Mouse (Mus musculus) heart, embryonic 12.5 days (tissue): ENCODE measurements around the gene Mypop. TPM values are rescaled to one million over a fixed set of nuclear protein-coding genes. Genes with fewer than 3 reads are reported as not detected.
A peak's percentile ranks its signal among the peaks of the same experiment; 100 is the strongest.

ENCODE experiments used
- ATAC-seq: fragments of 200-750 bp; cut with Nextera tagmentation; 2 replicates; pipeline ENCODE4 v1.8.0; 2017; ENCODE audit warnings: moderate TSS enrichment, moderate library complexity; ENCODE audit not compliant: insufficient number of reproducible peaks, low FRiP score
- H3K27ac ChIP-seq: fragments of 300-500 bp; sonication (generic); 2 replicates; pipeline ENCODE4 v1.5.1; 2016; ENCODE audit warnings: mild to moderate bottlenecking, moderate library complexity; ENCODE audit not compliant: poor library complexity, severe bottlenecking
- H3K27me3 ChIP-seq: fragments of 300-500 bp; sonication (generic); replicated peaks from 2 replicates; pipeline ENCODE4 v1.6.1; 2016; ENCODE audit warnings: mild to moderate bottlenecking, moderate library complexity
- H3K36me3 ChIP-seq: fragments of 300-500 bp; sonication (generic); 2 replicates; pipeline ENCODE4 v1.6.1; 2016; ENCODE audit warnings: mild to moderate bottlenecking, moderate library complexity
- H3K4me1 ChIP-seq: fragments of 300-500 bp; sonication (generic); replicated peaks from 2 replicates; pipeline ENCODE4 v1.6.1; 2016; ENCODE audit warnings: mild to moderate bottlenecking
- H3K4me2 ChIP-seq: fragments of 300-500 bp; sonication (generic); 2 replicates; pipeline ENCODE4 v1.6.1; 2016; ENCODE audit warnings: mild to moderate bottlenecking, moderate library complexity
- H3K4me3 ChIP-seq: fragments of 300-500 bp; sonication (generic); 2 replicates; pipeline ENCODE4 v1.5.1; 2016; ENCODE audit warnings: mild to moderate bottlenecking
- H3K9ac ChIP-seq: fragments of 300-500 bp; sonication (generic); 2 replicates; pipeline ENCODE4 v1.6.1; 2016; ENCODE audit warnings: mild to moderate bottlenecking, moderate library complexity
- H3K9me3 ChIP-seq: fragments of 300-500 bp; sonication (generic); replicated peaks from 2 replicates; pipeline ENCODE4 v1.6.1; 2016; ENCODE audit warnings: mild to moderate bottlenecking, moderate library complexity
- WGBS: fragments of 180-500 bp; shearing (Covaris S2); methylation state at CpG from one replicate; pipeline ENCODE4 v1.1.7; 2016; 5-methylcytosine and 5-hydroxymethylcytosine counted together
- polyA plus RNA-seq: library from polyadenylated mRNA; unstranded; fragments of >200 nt; fragmentation: Nextera tagmentation; extraction: Ambion mirVana; gene quantifications from 2 replicates; pipeline ENCODE4 v1.2.1, GENCODE M21; 2016

Gene Mypop
- polyA plus RNA-seq, 1 experiment from 2014 or later: 3.0 TPM

- Histone ChIP-seq H3K9ac (no peak overlapping the region), H3K4me2 (peak overlapping the region; percentile 82), H3K9me3 (no peaks in the 10 kb centered on the region), H3K4me1 (peaks cover 18% of the 10 kb centered on the region), H3K27ac (peak overlapping the region; percentile 76; the same call in 1 of the 2 replicates), H3K27me3 (peaks cover 41% of the 10 kb centered on the region), H3K36me3 (peaks cover 4% of the 10 kb centered on the region; the same call in 1 of the 2 replicates), H3K4me3 (peak overlapping the region; percentile 52)
- 18% methylated on average over 5 of the region's 5 CpGs for WGBS
- no peak for ATAC-seq
These were observed 1.1 kb upstream of the Mypop start for GRCm38 (mm10) chr7:18989995-18990394.

- H3K4me1 ChIP-seq: peaks cover 18% of the 10 kb centered on the region
- peak overlapping the region; percentile 59 for H3K9ac ChIP-seq
- no peak overlapping the region for H3K27ac ChIP-seq
- peaks cover 41% of the 10 kb centered on the region for H3K27me3 ChIP-seq
- peak overlapping the region; percentile 52 for H3K4me3 ChIP-seq
- ATAC-seq: 0 out of 2 replicates have a peak, but pooled peaks have one; percentile 0
- peaks cover 21% of the 10 kb centered on the region; the same call in 1 of the 2 replicates for H3K36me3 ChIP-seq
- peak overlapping the region; percentile 82 for H3K4me2 ChIP-seq
- under 1% methylated on average over 59 of the region's 59 CpGs for WGBS
- H3K9me3 ChIP-seq: no peaks in the 10 kb centered on the region
These were observed 732 bp downstream of the Mypop start for GRCm38 (mm10) chr7:18991660-18992293.

- Histone ChIP-seq H3K4me1 (peaks cover 18% of the 10 kb centered on the region), H3K9ac (peak overlapping the region; percentile 59), H3K4me2 (peak overlapping the region; percentile 82), H3K27ac (no peak overlapping the region), H3K4me3 (peak overlapping the region; percentile 52), H3K27me3 (peaks cover 41% of the 10 kb centered on the region), H3K36me3 (peaks cover 21% of the 10 kb centered on the region; the same call in 1 of the 2 replicates), H3K9me3 (no peaks in the 10 kb centered on the region)
- WGBS: 4% methylated on average over 31 of the region's 31 CpGs
- no peak for ATAC-seq
These were observed 1.2 kb downstream of the Mypop start for GRCm38 (mm10) chr7:18992294-18992675.

GRCm38 (mm10) chr7:18993036-18993435, 2.0 kb downstream of the Mypop start:
- H3K9me3 ChIP-seq: no peaks in the 10 kb centered on the region
- no peak overlapping the region for H3K9ac ChIP-seq
- ATAC-seq: no peak
- H3K4me3 ChIP-seq: no peak overlapping the region
- WGBS: 85% methylated on average over 5 of the region's 5 CpGs
- peaks cover 26% of the 10 kb centered on the region; the same call in 1 of the 2 replicates for H3K36me3 ChIP-seq
- no peak overlapping the region for H3K4me2 ChIP-seq
- H3K4me1 ChIP-seq: peaks cover 18% of the 10 kb centered on the region
- H3K27me3 ChIP-seq: peaks cover 34% of the 10 kb centered on the region
- no peak overlapping the region for H3K27ac ChIP-seq

- no peak for ATAC-seq
- Histone ChIP-seq H3K27ac (no peak overlapping the region), H3K4me2 (no peak overlapping the region), H3K4me1 (peaks cover 28% of the 10 kb centered on the region), H3K9ac (no peak overlapping the region), H3K4me3 (no peak overlapping the region), H3K27me3 (peaks cover under 1% of the 10 kb centered on the region), H3K9me3 (no peaks in the 10 kb centered on the region), H3K36me3 (peaks cover 26% of the 10 kb centered on the region; the same call in 1 of the 2 replicates)
- WGBS: 39% methylated on average over 9 of the region's 9 CpGs
These were observed 7.8 kb downstream of the Mypop start for GRCm38 (mm10) chr7:18998835-18999234.

GRCm38 (mm10) chr7:19000421-19000820, 9.4 kb downstream of the Mypop start:
- Histone ChIP-seq H3K4me3 (peak overlapping the region; percentile 53), H3K4me1 (peaks cover 39% of the 10 kb centered on the region), H3K27me3 (no peaks in the 10 kb centered on the region), H3K9ac (peak overlapping the region; percentile 76), H3K9me3 (no peaks in the 10 kb centered on the region), H3K27ac (peak overlapping the region; percentile 50), H3K36me3 (peaks cover 21% of the 10 kb centered on the region), H3K4me2 (peak overlapping the region; percentile 78)
- ATAC-seq: no peak
- 34% methylated on average over 10 of the region's 10 CpGs for WGBS

GRCm38 (mm10) chr7:19001066-19001806, 10.2 kb downstream of the Mypop start:
- Histone ChIP-seq H3K27me3 (no peaks in the 10 kb centered on the region), H3K4me1 (peaks cover 47% of the 10 kb centered on the region), H3K9ac (peak overlapping the region; percentile 76), H3K4me2 (peak overlapping the region; percentile 78), H3K9me3 (no peaks in the 10 kb centered on the region), H3K27ac (peak overlapping the region; percentile 50), H3K4me3 (peak overlapping the region; percentile 53), H3K36me3 (peaks cover 22% of the 10 kb centered on the region)
- ATAC-seq: peak; percentile 4; the same call in 1 of the 2 replicates
- WGBS: 23% methylated on average over 18 of the region's 18 CpGs

- H3K27ac ChIP-seq: 0 out of 2 replicates have a peak overlapping the region, but pooled peaks have one; percentile 50
- H3K9ac ChIP-seq: no peak overlapping the region
- peaks cover 51% of the 10 kb centered on the region for H3K4me1 ChIP-seq
These were observed 10.7 kb downstream of the Mypop start for GRCm38 (mm10) chr7:19001807-19002085.

GRCm38 (mm10) chr7:19002115-19002514, 11.1 kb downstream of the Mypop start:
- Histone ChIP-seq H3K4me1 (peaks cover 54% of the 10 kb centered on the region), H3K27me3 (no peaks in the 10 kb centered on the region), H3K4me2 (peak overlapping the region; percentile 73), H3K27ac (peak overlapping the region; percentile 50), H3K36me3 (peaks cover 22% of the 10 kb centered on the region), H3K9ac (peak overlapping the region; percentile 75), H3K4me3 (peak overlapping the region; percentile 41), H3K9me3 (no peaks in the 10 kb centered on the region)
- WGBS: 32% methylated on average over 4 of the region's 4 CpGs
- no peak for ATAC-seq

More at GRCm38 (mm10) chr7:19001807-19002085, 10.7 kb downstream of the Mypop start:
- H3K27me3 ChIP-seq: no peaks in the 10 kb centered on the region
- peaks cover 19% of the 10 kb centered on the region for H3K36me3 ChIP-seq
- 75% methylated on average over 3 of the region's 3 CpGs for WGBS
- no peak overlapping the region for H3K4me3 ChIP-seq
- H3K4me2 ChIP-seq: no peak overlapping the region
- no peak for ATAC-seq
- H3K9me3 ChIP-seq: no peaks in the 10 kb centered on the region

GRCm38 (mm10) chr7:19002848-19003498, 11.9 kb downstream of the Mypop start:
- H3K9ac ChIP-seq: peak overlapping the region; percentile 75
- peak overlapping the region; percentile 46 for H3K27ac ChIP-seq
- ATAC-seq: peak; percentile 58
- H3K4me1 ChIP-seq: peaks cover 56% of the 10 kb centered on the region
- H3K4me2 ChIP-seq: peak overlapping the region; percentile 73
- H3K27me3 ChIP-seq: no peaks in the 10 kb centered on the region
- H3K4me3 ChIP-seq: peak overlapping the region; percentile 41
- peaks cover 20% of the 10 kb centered on the region for H3K36me3 ChIP-seq
- H3K9me3 ChIP-seq: no peaks in the 10 kb centered on the region
- WGBS: 4% methylated on average over 17 of the region's 17 CpGs
